Mouse (Mus musculus): ENCODE results near the gene Slc1a7. TPM values are rescaled to one million over a fixed set of nuclear protein-coding genes. Genes with fewer than 3 reads are reported as not detected.

Gene Slc1a7
- polyA plus RNA-seq, 1 experiment from 2014 or later: 0.10 TPM

DNA sequence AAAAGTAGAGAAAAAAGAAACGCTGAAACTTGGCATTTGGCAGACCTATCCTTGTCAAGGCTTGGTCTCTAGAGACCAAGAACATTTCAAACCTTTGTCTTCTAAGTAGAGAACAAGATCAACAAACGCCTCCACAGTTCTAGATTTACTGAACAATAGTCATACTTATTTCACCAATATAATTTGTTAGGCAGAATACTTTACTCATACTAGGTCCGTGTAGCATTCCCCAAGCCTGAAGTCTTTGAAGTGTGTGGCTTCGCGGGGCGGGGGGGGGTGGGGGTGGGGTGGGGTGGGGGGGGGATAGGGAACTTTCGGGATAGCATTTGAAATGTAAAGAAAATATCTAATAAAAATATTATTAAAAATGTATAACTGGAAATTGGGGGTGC, 44.3 kb upstream of the Slc1a7 start:
- H3K4me1 ChIP-seq (replicated peaks; ENCODE audit: control insufficient read depth, insufficient read depth): 0 out of 2 replicates have a peak, but pooled peaks cover 6% of the 10 kb centered on the region
- 38% methylated on average over 7 of the region's 7 CpGs for WGBS
- H3K9ac ChIP-seq (ENCODE audit: low read length): no peak overlapping the region
- peak overlapping the region; percentile 95 for H3K27ac ChIP-seq (replicated peaks)
- H3K27me3 ChIP-seq (ENCODE audit: control insufficient read depth, insufficient read depth, low read length): no peaks in the 10 kb centered on the region
- DNase-seq (ENCODE audit: low spot score) (no peak), ATAC-seq (ENCODE audit: low FRiP score, low TSS enrichment) (no peak; the same call in 1 of the 2 replicates)
- peak overlapping the region; percentile 87 for H3K4me3 ChIP-seq (ENCODE audit: low read depth, low read length)
- H3K36me3 ChIP-seq (ENCODE audit: control insufficient read depth, insufficient read depth, low read length): no peaks in the 10 kb centered on the region
- H3K4me2 ChIP-seq (replicated peaks; ENCODE audit: low read depth): peak overlapping the region; percentile 78
- H3K9me3 ChIP-seq (ENCODE audit: control insufficient read depth, low read length): no peaks in the 10 kb centered on the region
- TF ChIP-seq CTCF (IDR thresholded peaks at IDR 0.05; ENCODE audit: low read depth) (no peak), EP300 (optimal IDR thresholded peaks at IDR 0.05) (no peak)

DNA sequence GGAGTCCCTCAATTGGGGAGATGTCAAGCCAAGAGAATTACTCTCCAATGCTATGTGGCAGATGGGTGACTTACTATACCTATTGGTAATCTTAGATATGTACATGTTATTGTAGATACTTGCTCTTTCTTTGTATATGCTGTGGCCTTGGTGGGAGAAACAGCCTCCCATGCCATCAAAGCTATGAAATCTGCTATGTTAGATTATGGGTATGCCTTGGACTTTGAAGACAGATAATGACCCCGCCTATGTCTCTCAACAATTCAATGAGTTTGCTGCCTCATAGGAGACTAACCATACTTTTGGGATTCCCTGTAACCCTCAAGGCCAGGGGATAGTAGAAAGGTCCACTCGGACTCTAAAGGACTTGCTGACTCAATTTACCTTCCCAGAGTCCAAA, 39.9 kb upstream of the Slc1a7 start:
- no peak for DNase-seq (ENCODE audit: low spot score)
- TF ChIP-seq EP300 (optimal IDR thresholded peaks at IDR 0.05) (no peak), CTCF (IDR thresholded peaks at IDR 0.05; ENCODE audit: low read depth) (no peak)

DNA sequence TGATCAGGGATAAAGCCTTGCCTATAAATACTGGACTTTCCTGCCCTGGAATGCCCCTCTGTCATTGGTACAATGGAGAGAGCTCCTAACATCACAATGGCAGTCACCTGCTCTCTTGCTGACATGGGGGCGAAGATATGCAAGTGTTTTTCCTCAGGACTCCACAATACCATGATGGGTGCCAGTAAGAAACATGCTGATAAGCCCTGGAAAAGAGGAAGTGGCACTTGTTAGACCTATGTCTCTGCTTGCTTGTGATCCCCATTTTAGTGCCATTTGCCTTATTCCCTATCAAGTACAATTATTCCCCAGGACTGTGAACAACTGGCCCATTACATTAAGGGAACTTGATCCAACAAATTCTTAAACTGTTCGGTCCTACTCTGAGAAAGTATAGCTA, 39.4 kb upstream of the Slc1a7 start:
- H3K4me3 ChIP-seq (ENCODE audit: low read depth, low read length): no peak overlapping the region
- no peak for TF ChIP-seq EP300 (optimal IDR thresholded peaks at IDR 0.05)
- TF ChIP-seq CTCF (IDR thresholded peaks at IDR 0.05; ENCODE audit: low read depth): no peak
- no peaks in the 10 kb centered on the region for H3K36me3 ChIP-seq (ENCODE audit: control insufficient read depth, insufficient read depth, low read length)
- 79% methylated on average over 2 of the region's 2 CpGs for WGBS
- H3K4me2 ChIP-seq (replicated peaks; ENCODE audit: low read depth): no peak overlapping the region
- no peak overlapping the region for H3K27ac ChIP-seq (replicated peaks)
- no peaks in the 10 kb centered on the region for H3K27me3 ChIP-seq (ENCODE audit: control insufficient read depth, insufficient read depth, low read length)
- no peak overlapping the region for H3K9ac ChIP-seq (ENCODE audit: low read length)
- H3K4me1 ChIP-seq (replicated peaks; ENCODE audit: control insufficient read depth, insufficient read depth): no peaks in the 10 kb centered on the region
- DNase-seq (ENCODE audit: low spot score): no peak
- no peak for ATAC-seq (ENCODE audit: low FRiP score, low TSS enrichment)
- H3K9me3 ChIP-seq (ENCODE audit: control insufficient read depth, low read length): no peaks in the 10 kb centered on the region

More for the DNA sequence above, 39.9 kb upstream of the Slc1a7 start:
- no peaks in the 10 kb centered on the region for H3K36me3 ChIP-seq (ENCODE audit: control insufficient read depth, insufficient read depth, low read length)
- ATAC-seq (ENCODE audit: low FRiP score, low TSS enrichment): no peak
- H3K27ac ChIP-seq (replicated peaks): no peak overlapping the region
- H3K4me2 ChIP-seq (replicated peaks; ENCODE audit: low read depth): no peak overlapping the region
- no peaks in the 10 kb centered on the region for H3K27me3 ChIP-seq (ENCODE audit: control insufficient read depth, insufficient read depth, low read length)
- 74% methylated on average over 2 of the region's 2 CpGs for WGBS
- no peak overlapping the region for H3K9ac ChIP-seq (ENCODE audit: low read length)
- no peaks in the 10 kb centered on the region for H3K9me3 ChIP-seq (ENCODE audit: control insufficient read depth, low read length)
- no peaks in the 10 kb centered on the region for H3K4me1 ChIP-seq (replicated peaks; ENCODE audit: control insufficient read depth, insufficient read depth)
- no peak overlapping the region for H3K4me3 ChIP-seq (ENCODE audit: low read depth, low read length)

DNA sequence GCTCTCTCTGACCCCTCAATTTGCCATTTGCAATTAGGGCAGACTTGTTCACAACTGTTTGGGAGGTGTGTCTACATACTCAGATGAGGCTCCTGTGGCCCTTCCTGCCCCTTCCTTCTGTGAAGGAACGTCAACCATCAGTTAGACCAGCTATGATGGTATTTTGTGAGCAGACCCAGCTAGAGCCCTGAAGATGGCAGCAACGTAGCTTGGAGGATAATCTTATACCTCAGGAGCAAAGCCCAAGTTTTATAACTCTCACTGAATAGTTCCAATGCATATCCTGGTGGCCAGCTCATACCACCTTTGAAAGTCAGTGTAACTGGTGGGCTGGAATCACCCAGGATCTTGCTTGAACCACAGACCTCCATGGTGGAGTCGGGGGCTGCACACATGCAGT, 36.7 kb upstream of the Slc1a7 start:
- no peak overlapping the region for H3K9ac ChIP-seq (ENCODE audit: low read length)
- ATAC-seq (ENCODE audit: low FRiP score, low TSS enrichment): no peak

DNA sequence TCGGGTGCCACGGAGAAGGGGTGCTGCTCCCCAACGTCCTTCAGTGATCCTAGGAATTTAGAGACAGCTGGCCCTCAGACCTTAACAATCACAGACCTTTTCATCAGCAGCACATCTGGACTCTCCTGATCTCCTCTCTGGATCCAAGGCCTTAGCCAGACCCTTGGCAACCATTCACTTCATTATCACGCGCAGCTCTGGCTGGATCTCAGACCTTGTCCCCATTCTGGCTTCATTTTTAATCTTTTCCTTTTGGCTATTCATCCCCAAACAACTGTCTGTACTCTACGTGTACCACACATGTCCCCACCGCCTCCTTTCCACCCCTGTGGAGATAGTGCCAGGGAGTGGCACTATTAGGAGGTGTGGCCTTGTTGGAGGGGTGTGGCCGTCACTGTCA, 34.9 kb upstream of the Slc1a7 start:
- Histone ChIP-seq H3K4me3 (ENCODE audit: low read depth, low read length) (no peak overlapping the region), H3K4me1 (replicated peaks; ENCODE audit: control insufficient read depth, insufficient read depth) (no peaks in the 10 kb centered on the region), H3K4me2 (replicated peaks; ENCODE audit: low read depth) (no peak overlapping the region), H3K36me3 (ENCODE audit: control insufficient read depth, insufficient read depth, low read length) (no peaks in the 10 kb centered on the region), H3K9me3 (ENCODE audit: control insufficient read depth, low read length) (no peaks in the 10 kb centered on the region), H3K27me3 (ENCODE audit: control insufficient read depth, insufficient read depth, low read length) (no peaks in the 10 kb centered on the region), H3K27ac (replicated peaks) (no peak overlapping the region), H3K9ac (ENCODE audit: low read length) (no peak overlapping the region)
- TF ChIP-seq CTCF (IDR thresholded peaks at IDR 0.05; ENCODE audit: low read depth) (no peak), EP300 (optimal IDR thresholded peaks at IDR 0.05) (no peak)
- 72% methylated on average over 8 of the region's 8 CpGs for WGBS
- ATAC-seq (ENCODE audit: low FRiP score, low TSS enrichment) (no peak), DNase-seq (ENCODE audit: low spot score) (no peak)

More for the DNA sequence above, 36.7 kb upstream of the Slc1a7 start:
- 75% methylated on average over 3 of the region's 3 CpGs for WGBS
- Histone ChIP-seq H3K4me1 (replicated peaks; ENCODE audit: control insufficient read depth, insufficient read depth) (no peaks in the 10 kb centered on the region), H3K27me3 (ENCODE audit: control insufficient read depth, insufficient read depth, low read length) (no peaks in the 10 kb centered on the region), H3K36me3 (ENCODE audit: control insufficient read depth, insufficient read depth, low read length) (no peaks in the 10 kb centered on the region), H3K4me3 (ENCODE audit: low read depth, low read length) (no peak overlapping the region), H3K4me2 (replicated peaks; ENCODE audit: low read depth) (no peak overlapping the region), H3K27ac (replicated peaks) (no peak overlapping the region), H3K9me3 (ENCODE audit: control insufficient read depth, low read length) (no peaks in the 10 kb centered on the region)
- DNase-seq (ENCODE audit: low spot score): no peak
- TF ChIP-seq EP300 (optimal IDR thresholded peaks at IDR 0.05): no peak
- peak; percentile 57 for TF ChIP-seq CTCF (IDR thresholded peaks at IDR 0.05; ENCODE audit: low read depth)

DNA sequence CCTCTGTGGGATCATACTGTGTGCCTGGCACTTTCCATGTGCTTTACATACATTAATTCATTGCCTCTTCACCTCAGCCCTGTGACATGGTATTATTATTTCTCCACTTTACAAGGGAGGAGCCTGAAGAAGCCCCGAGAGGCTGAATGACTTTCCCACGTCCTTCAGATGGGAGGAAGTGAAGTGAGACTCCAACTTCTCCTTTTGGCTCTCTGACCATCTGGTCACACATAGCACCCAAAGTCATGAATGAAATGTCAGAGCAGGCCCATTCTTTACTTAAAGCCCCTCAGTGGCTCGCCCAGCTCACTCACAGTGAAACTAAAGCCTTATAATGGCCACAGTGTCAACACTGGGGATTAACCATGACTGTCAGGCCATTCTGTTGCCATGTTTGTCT, 32.9 kb upstream of the Slc1a7 start:
- H3K27me3 ChIP-seq (ENCODE audit: control insufficient read depth, insufficient read depth, low read length): 0 out of 2 replicates have a peak, but pooled peaks cover 3% of the 10 kb centered on the region
- H3K9ac ChIP-seq (ENCODE audit: low read length): no peak overlapping the region
- H3K4me2 ChIP-seq (replicated peaks; ENCODE audit: low read depth): no peak overlapping the region
- H3K4me1 ChIP-seq (replicated peaks; ENCODE audit: control insufficient read depth, insufficient read depth): no peaks in the 10 kb centered on the region
- ATAC-seq (ENCODE audit: low FRiP score, low TSS enrichment) (no peak), DNase-seq (ENCODE audit: low spot score) (no peak)
- 52% methylated on average over 3 of the region's 3 CpGs for WGBS
- H3K4me3 ChIP-seq (ENCODE audit: low read depth, low read length): no peak overlapping the region
- H3K36me3 ChIP-seq (ENCODE audit: control insufficient read depth, insufficient read depth, low read length): no peaks in the 10 kb centered on the region
- no peaks in the 10 kb centered on the region for H3K9me3 ChIP-seq (ENCODE audit: control insufficient read depth, low read length)
- TF ChIP-seq EP300 (optimal IDR thresholded peaks at IDR 0.05) (no peak), CTCF (IDR thresholded peaks at IDR 0.05; ENCODE audit: low read depth) (no peak)
- H3K27ac ChIP-seq (replicated peaks): no peak overlapping the region
